Mouse (Mus musculus) spleen, adult 18-20 months (tissue): ENCODE data around the gene Adgrg1.
"Not testable (repeated sequence)": the region's sequence is repeated elsewhere in the genome, so short reads cannot be mapped to it uniquely, and the experiment has no call there.

ENCODE experiments used
- DNase-seq, 2 experiments: peaks; one replicate each; pipeline ENCODE4 v3.0.0; 2022; ENCODE audit warnings: mixed read lengths in 2 of 2

The Adgrg1 gene

DNA sequence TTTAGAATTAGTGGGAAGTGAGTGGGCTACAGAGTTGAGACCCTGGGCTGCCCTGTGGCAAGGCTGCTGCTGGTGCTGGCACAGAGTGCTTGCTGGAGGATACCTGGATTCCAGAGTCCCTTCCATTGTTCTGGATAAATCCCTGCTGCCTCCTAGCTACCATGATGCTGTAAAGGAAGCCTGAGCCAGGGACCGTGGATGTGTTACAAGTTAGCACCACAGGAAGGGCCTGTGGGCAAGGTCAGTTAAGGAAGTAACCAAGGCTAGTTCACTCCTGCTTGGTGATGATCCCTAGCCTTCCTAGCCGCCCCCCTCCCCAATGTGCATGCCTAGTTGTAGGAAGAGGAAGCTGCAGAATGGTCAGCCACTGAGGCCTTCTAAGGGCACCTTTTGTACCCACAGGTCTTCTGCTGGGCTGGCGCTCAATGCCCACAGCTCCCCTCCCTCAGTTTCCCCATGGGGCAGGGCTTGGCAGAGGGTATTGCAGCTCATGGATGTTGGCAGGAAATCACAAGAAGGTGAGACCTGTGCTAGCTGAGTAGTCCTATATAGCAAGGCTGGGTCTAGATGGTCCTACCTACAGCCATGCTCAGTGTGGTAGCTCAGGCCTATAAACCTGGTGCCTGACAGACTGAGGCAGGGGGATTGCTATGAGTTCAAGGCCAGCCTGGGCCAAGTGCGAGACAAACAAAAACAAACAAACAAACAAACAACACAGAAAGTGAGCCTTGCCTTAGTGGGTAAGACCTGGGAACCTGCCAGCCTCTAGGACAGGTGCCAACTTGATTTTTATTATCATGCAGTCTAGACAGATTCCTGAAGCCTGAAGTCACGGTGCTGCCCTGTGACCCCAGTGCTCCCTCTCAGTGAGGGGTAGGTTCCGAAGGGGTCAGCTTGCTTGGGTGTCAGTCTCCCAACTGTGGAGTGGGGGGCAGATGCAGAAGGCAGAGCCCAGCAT lies 22.6 kb downstream of the Adgrg1 start:
- no peak for DNase-seq

DNA sequence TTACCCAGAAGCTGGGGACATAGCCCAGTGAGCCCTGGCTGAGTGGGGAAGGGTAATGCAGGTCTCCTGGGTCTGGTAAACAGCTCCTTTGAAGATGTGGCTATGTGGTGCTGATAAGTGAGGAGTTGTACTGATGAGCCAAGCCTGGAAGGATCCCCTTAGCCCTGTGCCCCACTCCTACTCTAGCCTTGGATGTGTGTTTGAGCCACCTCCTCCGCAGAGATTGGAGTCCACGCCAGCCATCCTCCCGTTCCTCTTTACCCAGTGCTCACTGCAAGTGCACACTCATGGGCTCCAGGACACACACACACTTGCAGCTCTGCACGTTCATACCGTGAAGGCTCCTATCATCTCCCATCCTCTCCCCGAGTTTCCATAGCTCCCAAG lies 23.3 kb downstream of the Adgrg1 start:
- no peak for DNase-seq

- DNase-seq: no peak
Observed at GRCm38 (mm10) chr8:94998431-94998830, 23.9 kb downstream of the Adgrg1 start.

GRCm38 (mm10) chr8:94999004-94999403 lies 24.5 kb downstream of the Adgrg1 start:
- DNase-seq: no peak

- no peak for DNase-seq
Observed at GRCm38 (mm10) chr8:94999956-95000355, 25.4 kb downstream of the Adgrg1 start.

GRCm38 (mm10) chr8:95000684-95001083 lies 26.1 kb downstream of the Adgrg1 start:
- DNase-seq: peak; percentile 20 to 29

GRCm38 (mm10) chr8:95001165-95001564 lies 26.6 kb downstream of the Adgrg1 start:
- DNase-seq: no peak

GRCm38 (mm10) chr8:95001655-95002054 lies 27.1 kb downstream of the Adgrg1 start:
- DNase-seq: peak; percentile 37 to 62

GRCm38 (mm10) chr8:95002089-95002655 lies 27.6 kb downstream of the Adgrg1 start:
- no peak for DNase-seq

DNA sequence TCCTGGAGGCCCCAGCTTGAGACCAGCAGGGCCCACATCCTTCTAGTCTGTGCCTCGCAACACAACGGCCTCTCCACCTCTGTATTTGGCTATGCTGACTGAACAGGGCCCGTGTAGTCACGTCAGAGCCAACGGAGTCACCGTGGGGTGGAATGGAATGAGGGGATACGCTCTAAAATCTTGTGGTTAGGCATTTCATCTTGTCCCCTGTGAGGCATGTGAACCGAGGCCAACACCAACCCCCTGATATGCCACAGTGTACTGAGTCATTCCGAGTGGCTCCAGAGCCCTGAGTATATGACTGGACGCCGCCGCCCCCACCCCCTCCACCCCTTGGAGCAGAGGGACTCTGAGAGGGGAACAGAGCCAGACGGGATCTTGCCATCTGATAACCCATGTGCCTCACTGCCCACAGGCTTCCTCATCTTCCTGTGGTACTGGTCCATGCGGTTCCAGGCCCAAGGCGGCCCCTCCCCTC lies 37.9 kb downstream of the Adgrg1 start:
- DNase-seq: no peak

GRCm38 (mm10) chr8:95015866-95016265 lies 41.3 kb downstream of the Adgrg1 start:
- DNase-seq: no peak

- no peak for DNase-seq
Observed at GRCm38 (mm10) chr8:95016684-95017083, 42.1 kb downstream of the Adgrg1 start.

DNA sequence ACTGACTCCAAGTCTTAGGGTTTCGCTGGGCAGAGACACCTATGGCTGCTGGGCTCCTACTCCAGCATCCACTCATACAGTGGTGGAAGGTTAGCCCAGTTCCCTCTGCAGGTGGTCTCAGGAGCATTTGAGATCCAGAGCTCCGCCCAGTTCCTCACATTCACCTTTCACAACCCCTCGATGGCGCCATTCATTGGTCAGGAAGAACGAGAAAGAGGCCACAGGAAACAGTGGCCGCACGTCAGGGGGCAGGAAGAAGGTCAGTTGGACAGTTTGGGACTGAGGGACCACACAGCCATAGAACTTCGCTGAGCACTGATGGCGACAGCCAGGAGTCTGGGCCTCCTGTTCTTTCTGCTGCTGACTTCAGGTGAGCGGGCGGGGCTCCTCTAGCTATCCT lies 42.9 kb downstream of the Adgrg1 start, which contains the start of gene Adgrg3:
Adgrg3 (plus strand) TSS at position 242 of the 400 bp plus-strand sequence.
- DNase-seq: no peak

DNA sequence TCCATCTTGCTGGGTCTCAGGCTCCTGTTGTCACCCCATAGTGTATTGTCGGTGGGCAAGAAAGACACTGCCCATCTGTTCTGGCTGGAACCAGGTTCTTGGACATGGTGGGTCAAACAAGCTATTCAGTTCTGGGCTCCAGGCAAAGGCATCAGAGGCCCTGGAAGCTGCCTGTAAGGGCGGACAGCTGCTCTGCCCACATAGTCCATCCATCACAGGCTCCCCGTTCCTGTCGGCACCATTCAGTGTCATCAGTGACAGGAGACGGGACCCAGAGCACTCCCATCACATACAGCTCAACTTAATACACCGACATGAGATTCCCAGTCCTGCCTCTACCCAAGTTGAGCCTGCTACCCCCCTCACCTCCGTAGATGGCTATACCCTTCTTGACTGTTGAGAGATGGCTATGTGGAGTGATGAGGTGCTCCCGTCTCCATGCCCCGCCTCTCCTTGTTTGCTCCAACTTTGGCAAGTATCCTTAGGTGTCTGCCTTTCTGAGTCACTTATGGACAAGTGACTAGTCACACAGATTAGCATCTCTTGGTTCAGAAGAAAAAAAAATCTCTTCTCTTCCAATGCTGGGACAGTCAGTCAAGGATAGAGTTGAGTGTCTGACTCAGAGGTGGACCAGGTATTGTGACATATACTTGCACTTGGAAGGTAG lies 43.6 kb downstream of the Adgrg1 start:
- no peak for DNase-seq

DNA sequence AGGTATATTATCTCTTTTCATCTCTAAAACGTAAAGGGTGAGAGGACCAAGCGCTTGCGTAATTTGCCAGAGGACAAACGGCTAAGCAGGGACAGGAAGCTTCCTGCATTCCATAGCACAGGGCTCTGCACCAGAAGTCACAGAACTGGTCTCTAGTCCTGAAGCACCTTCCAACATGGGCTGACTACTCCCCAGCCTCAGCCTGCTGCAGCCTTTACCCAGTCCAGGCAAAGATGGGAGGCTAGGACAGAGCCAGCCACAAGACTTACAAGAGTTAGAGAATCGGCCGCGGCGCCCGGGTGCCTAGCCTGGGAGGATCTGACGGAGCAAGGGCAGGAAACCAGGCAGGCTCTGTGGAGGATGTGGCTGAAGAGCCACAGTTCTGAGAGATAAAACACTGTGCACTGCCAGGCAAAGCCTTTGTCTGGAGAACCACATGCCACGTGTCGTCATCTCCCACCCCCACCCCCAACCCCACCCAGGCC lies 45.8 kb downstream of the Adgrg1 start:
- no peak for DNase-seq

- no peak for DNase-seq
Observed at GRCm38 (mm10) chr8:95020821-95021220, 46.3 kb downstream of the Adgrg1 start.

DNA sequence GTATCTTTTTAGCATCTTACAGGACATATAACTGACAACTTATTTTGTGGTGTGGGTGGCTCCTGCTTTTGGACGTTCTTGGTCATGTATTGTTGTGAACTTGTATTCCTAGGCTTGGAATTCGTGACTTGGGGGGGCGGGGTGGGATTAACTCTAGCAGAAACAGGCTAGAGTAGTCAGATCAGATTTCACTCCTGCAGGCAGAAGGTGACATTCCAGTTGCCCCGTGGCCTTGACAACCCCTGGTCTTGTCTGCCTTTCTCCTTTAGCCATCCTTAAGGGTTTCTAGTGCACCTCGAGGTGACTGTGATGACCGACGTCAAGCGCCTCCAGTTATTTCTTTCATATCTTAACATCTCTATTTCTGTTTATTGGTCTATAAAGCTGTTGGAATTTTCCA lies 48.6 kb downstream of the Adgrg1 start:
- no peak for DNase-seq

DNA sequence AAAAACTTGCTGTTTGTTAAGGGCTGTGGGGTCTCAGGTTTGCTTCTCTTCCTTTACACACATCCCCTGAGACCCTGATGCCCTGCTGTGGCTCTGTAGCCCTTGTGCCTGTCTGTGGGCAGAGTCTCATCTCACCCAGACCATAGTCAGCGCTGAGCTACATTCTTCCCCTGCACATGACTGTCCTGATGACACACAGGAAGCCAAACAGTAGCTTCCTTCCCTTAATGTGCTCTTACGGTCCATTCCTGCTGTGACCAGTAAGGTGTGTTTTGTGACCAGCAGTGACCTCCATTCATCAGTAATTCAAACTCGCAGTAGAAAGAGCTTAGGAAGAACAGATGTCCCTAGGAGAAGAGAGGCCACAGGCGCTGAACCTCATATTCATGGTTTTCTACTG lies 49.8 kb downstream of the Adgrg1 start:
- DNase-seq: no peak

GRCm38 (mm10) chr8:95025421-95025820 lies 50.9 kb downstream of the Adgrg1 start:
- DNase-seq: no peak

- not testable (repeated sequence) for DNase-seq
Observed at GRCm38 (mm10) chr8:95028391-95028790, 53.8 kb downstream of the Adgrg1 start.

- no peak for DNase-seq
Observed at GRCm38 (mm10) chr8:95037106-95037925, 62.8 kb downstream of the Adgrg1 start.
